Mouse (Mus musculus): Measurements from ENCODE around the gene Abcb8. TPM values are rescaled to one million over a fixed set of nuclear protein-coding genes. Genes with fewer than 3 reads are reported as not detected.

Abcb8 gene
- polyA plus RNA-seq (2012; ENCODE audit: low replicate concordance), result 26.8 and 82.6 TPM in 2 replicates

GRCm38 (mm10) chr5:24393392-24393997, at the start of gene Abcb8:
Gene Abcb8, plus strand, starts transcription at chr5:24393663.

GRCm38 (mm10) chr5:24351278-24351677, 42.2 kb upstream of the Abcb8 start, which contains the start of gene Kcnh2:
Gene Kcnh2, minus strand, starts transcription at chr5:24351604.

GRCm38 (mm10) chr5:24364508-24364907, 29.0 kb upstream of the Abcb8 start, which contains the start of gene Nos3:
Gene Nos3, plus strand, starts transcription at chr5:24364810.

DNA sequence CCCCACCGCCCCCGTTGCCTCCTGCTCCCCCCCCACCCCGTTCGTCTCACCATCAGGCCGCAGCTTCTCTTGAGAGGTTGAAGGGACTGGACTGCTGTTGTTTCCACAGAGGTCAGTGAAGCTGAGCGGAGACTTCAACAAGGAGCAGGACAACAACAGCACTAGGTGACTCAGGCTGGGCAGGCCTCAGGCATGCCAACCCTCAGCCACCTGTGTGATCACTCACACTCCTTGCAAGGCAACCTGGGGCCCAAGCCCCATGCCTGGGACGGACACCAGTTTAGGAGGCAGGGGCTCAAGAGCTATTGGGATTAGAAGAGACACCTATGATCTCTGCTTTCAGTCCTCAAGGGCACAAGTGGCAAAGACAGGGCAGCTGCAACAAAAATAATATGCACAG, 1.6 kb upstream of the Abcb8 start, which contains the start of gene Atg9b:
Gene Atg9b, minus strand, starts transcription at position 280 of the 400 bp plus-strand sequence.

DNA sequence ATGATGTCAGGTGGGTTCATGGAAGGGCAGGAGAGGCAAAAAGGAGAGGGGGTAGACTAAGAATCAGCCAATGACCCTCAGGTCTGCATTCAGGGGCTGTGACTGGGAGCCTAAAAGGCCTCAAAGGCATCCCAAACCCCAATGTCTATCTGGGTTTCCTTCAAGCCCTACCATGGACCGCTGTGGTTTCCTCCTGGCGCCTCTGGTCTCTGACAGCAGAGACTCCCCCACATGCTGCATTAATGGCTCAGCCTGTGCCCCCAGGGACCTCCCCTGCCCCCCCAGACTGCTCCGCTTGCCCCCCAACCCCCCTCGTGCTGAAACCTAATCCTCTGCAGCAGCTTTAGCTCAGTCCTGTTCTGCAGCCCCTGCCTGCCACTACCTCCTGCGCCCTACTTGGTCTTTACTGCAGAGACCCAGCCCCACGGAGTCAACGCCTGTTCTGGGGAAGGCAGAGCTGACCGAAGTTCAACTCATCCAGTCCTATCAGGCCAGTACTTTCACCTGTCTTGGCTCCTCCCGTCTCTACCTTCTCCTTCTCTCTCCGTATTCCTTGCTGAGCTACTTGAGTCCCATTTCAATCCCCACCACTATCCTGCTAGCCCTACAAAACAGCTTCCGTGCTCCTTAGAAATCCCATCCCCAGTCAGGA, 19.7 kb downstream of the Abcb8 start, which contains the start of gene Asic3:
Gene Asic3, plus strand, starts transcription at position 351 of the 652 bp plus-strand sequence.

DNA sequence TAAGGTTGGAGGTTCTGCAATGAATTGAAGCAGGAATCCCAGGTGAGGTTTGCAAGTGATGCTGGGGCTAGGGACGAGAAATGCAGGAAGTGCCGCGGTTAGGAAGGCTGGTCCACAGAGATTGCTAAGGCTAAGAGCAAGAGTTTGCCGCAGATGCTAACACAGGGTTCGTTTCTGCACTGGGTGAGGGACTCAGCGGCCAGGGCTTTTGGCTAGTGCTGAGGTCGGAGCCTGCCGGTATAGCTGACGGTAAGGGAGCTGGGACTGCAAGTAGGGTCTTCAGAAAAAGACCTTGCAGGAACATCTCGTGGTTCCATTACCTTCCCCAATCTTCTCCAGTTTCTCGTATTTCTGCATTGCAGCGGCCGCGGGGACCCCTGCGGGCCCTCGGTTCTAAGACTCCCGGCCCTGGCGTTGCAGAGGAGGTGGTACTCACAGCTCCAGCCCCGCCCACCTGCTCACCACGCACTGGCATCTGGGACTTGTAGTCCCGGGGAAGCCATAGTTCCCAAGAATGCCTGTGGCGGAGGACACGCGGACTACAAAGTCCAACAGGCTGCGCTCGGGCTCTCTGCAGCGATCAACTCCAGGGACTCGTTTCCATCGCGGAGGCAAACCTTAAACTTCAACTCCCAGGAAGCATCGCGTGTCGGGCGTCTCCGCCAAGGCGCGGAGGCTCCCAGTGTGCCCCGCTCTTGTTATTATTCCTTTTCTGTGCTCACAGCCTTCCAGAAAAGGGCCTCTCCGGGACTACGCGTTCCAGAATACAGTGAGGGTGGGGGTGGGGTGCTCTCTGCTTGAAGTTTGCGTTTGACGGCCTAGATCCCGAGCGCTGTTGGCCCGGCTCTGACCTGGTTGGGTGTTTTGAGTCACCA, 29.9 kb downstream of the Abcb8 start, which contains the start of the genes Cdk5 and Slc4a2:
Gene Cdk5, minus strand, starts transcription at position 402 of the 875 bp plus-strand sequence.
Gene Slc4a2, plus strand, starts transcription at position 709 of the 875 bp plus-strand sequence.

GRCm38 (mm10) chr5:24444746-24445427, 51.4 kb downstream of the Abcb8 start, which contains the start of gene Fastk:
Gene Fastk, minus strand, starts transcription at chr5:24445287.

GRCm38 (mm10) chr5:24447624-24448298, 54.3 kb downstream of the Abcb8 start, which contains the start of gene Tmub1:
Gene Tmub1, minus strand, starts transcription at chr5:24447854.

GRCm38 (mm10) chr5:24452030-24452690, 58.7 kb downstream of the Abcb8 start, which contains the start of gene Agap3:
Gene Agap3, plus strand, starts transcription at chr5:24452177.

Other genes starting within 250 kb of the Abcb8 start
- 13.4 and 18.1 TPM in 2 replicates for gene Nupl2, start 228.7 kb upstream of the Abcb8 start, polyA plus RNA-seq (2012; ENCODE audit: low replicate concordance)
- 0.57 and 1.2 TPM in 2 replicates for gene Kcnh2, start 42.1 kb upstream of the Abcb8 start, polyA plus RNA-seq (2012; ENCODE audit: low replicate concordance)
- 2.9 and 4.1 TPM in 2 replicates for gene Nos3, start 28.9 kb upstream of the Abcb8 start, polyA plus RNA-seq (2012; ENCODE audit: low replicate concordance)
- 2.9 and 4.9 TPM in 2 replicates for gene Atg9b, start 1.5 kb upstream of the Abcb8 start, polyA plus RNA-seq (2012; ENCODE audit: low replicate concordance)
- not detected in 2 replicates for gene Asic3, start 19.7 kb downstream of the Abcb8 start, polyA plus RNA-seq (2012; ENCODE audit: low replicate concordance)
- gene Cdk5, start 29.9 kb downstream of the Abcb8 start, polyA plus RNA-seq (2012; ENCODE audit: low replicate concordance), result 13.9 and 16.8 TPM in 2 replicates
- 34.2 and 35.8 TPM in 2 replicates for gene Slc4a2, start 30.2 kb downstream of the Abcb8 start, polyA plus RNA-seq (2012; ENCODE audit: low replicate concordance)
- gene Fastk, start 51.6 kb downstream of the Abcb8 start, polyA plus RNA-seq (2012; ENCODE audit: low replicate concordance), result 240 and 410 TPM in 2 replicates
- gene Tmub1, start 54.2 kb downstream of the Abcb8 start, polyA plus RNA-seq (2012; ENCODE audit: low replicate concordance), result 28.8 and 48.7 TPM in 2 replicates
- 245 and 322 TPM in 2 replicates for gene Agap3, start 58.5 kb downstream of the Abcb8 start, polyA plus RNA-seq (2012; ENCODE audit: low replicate concordance)
- not detected in 2 replicates for gene Gbx1, start 133.5 kb downstream of the Abcb8 start, polyA plus RNA-seq (2012; ENCODE audit: low replicate concordance)
- gene Asb10, start 147.3 kb downstream of the Abcb8 start, polyA plus RNA-seq (2012; ENCODE audit: low replicate concordance), result not detected in 2 replicates
- gene 4931409K22Rik, start 163.1 kb downstream of the Abcb8 start, polyA plus RNA-seq (2012; ENCODE audit: low replicate concordance), result not detected in 2 replicates
- 53.5 and 152 TPM in 2 replicates for gene Abcf2, start 183.8 kb downstream of the Abcb8 start, polyA plus RNA-seq (2012; ENCODE audit: low replicate concordance)
- gene Chpf2, start 193.1 kb downstream of the Abcb8 start, polyA plus RNA-seq (2012; ENCODE audit: low replicate concordance), result 95.3 and 106 TPM in 2 replicates
- gene Smarcd3, start 230.7 kb downstream of the Abcb8 start, polyA plus RNA-seq (2012; ENCODE audit: low replicate concordance), result 0.10 and 0.56 TPM in 2 replicates